Mouse (Mus musculus) G1E (cell line): ENCODE measurements around the gene Trappc13.

Source experiments
- CTCF ChIP-seq: IDR thresholded peaks from 2 replicates; pipeline ENCODE4 v1.5.1; 2012; ENCODE audit warnings: low read depth, low read length, inconsistent platforms, mixed read lengths
- GATA1 ChIP-seq: IDR thresholded peaks from 2 replicates; pipeline ENCODE4 v1.6.1; 2012; ENCODE audit warnings: borderline replicate concordance, low read length, inconsistent platforms, mixed read lengths
- GATA2 ChIP-seq: IDR thresholded peaks from 2 replicates; pipeline ENCODE4 v1.6.1; 2012; ENCODE audit warnings: low read depth, low read length, inconsistent platforms, borderline replicate concordance
- POLR2AphosphoS5 ChIP-seq: IDR thresholded peaks from 2 replicates; pipeline ENCODE4 v1.6.1; 2012; ENCODE audit warnings: low read depth, low read length, inconsistent platforms; ENCODE audit not compliant: insufficient replicate concordance
- TAL1 ChIP-seq: conservative IDR thresholded peaks from 2 replicates; pipeline ENCODE4 v1.6.1; 2012; ENCODE audit warnings: low read depth, low read length, inconsistent platforms, mixed read lengths

- peak; percentile 78 for TF ChIP-seq CTCF
- TF ChIP-seq GATA1, result no peak
- TF ChIP-seq TAL1, result no peak
- no peak for TF ChIP-seq POLR2AphosphoS5
- TF ChIP-seq GATA2, result no peak
These were observed 38.7 kb downstream of the Trappc13 start for GRCm38 (mm10) chr13:104139369-104140209.
